Mouse (Mus musculus) adrenal gland, adult 2 months (tissue): ENCODE measurements at regions not wholly inside any gene's neighbourhood (a gene's known extent, or its start where the extent isn't known, plus 50 kb on each side); places are given as distances from the start of the nearest gene placed in this dataset.

Source experiments
- DNase-seq: peaks from one replicate; pipeline ENCODE4 v3.0.0; 2021

DNA sequence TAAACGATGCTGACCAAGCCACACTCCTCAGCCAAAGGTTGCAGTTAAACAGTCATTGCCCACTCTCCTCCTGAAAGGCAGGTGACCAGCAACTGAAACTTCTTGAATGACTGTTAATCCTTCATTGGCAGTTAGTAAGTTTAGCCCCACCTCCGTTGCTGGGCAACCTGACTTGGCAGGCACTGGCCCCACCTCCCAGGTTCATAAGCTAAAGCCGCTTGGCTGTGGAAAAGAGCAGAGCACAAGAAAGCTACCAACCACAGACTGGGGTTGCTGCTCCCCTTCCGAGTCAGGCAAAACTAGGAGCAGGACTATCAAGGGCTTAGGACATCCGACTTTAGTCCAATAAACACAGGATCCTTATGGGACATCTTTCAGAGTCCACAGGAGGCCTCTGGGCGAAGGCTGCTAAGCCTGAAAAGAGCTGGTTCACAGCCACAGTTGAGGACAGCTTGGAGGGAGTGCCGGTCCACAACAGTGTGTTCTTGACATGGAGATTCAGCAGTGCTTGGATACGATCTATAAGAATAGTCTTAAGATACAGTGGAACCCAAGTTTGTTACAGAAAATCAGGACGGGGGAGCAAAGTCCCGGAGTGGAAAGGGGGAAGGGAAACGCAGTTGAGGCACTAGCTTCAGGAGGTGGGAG lies 67.7 kb upstream of the Kcnma1 start:
- DNase-seq: peak; percentile 17

DNA sequence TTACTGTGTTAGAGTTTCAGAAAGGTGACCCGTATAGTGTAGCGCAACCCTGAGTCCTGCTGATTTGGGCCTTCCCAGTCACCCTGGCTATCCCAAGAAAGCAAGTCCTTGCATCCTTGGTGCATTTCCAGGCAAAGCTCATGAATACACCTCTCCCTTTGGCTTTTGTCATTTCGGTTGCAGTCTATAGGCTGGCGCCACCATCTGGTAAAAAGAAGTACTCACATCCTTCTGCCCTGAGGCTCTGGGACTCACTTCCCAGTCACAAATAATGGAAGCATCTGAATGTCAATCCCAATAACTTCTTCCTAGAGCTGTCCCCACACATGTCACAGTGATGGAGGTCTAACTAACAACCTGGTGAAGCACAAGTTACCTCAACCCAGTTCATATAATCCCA lies 54.4 kb upstream of the Kcnma1 start:
- DNase-seq: peak; percentile 20

DNA sequence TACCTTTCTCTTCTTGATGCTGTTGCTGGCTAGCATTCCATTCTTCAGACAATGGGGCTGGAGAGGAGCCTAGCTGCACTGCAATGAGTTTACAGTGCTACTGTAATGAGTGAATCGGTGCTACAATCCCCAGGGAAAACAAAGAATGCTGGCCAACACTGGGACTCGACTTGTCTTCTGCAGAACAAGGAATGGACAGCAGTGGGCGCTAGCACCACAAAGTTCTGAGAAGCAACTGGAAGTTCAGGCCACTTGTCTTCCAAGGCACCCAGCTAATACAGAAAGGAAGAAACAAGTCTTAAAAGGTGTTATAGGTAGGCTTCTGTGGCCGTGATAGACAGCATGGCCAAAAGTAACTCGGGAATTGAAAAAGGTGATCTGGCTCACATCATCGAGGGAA lies 53.4 kb upstream of the Kcnma1 start:
- DNase-seq: peak; percentile 74

DNA sequence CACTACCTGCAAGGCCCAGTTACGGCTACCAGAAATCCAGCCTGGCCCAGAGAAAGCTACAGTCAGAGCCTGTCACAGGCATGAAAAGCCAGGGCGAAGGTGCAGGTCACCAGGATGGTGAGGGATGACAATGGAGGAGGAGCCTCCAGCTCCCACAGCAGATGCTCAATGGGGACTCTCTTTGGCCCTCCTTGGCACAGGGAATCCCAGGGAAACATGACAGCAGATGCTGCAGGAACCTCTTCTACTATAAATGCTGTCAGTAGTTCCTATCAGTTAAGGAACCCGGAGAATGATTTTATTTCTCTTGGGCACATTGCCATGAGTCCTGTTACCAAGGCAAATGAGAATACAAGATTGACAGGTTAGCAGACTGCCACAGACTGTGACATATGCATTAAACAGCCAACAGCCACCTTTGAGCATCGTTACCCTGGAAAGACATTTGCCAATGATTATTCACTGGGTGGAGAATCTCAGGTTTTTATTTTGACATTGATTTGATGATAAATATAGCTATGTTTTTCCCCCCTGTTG lies 51.0 kb upstream of the Kcnma1 start:
- DNase-seq: no peak
